Comparison of ENCODE assay signal across 17 mouse cellular contexts in the genomic region with DNA sequence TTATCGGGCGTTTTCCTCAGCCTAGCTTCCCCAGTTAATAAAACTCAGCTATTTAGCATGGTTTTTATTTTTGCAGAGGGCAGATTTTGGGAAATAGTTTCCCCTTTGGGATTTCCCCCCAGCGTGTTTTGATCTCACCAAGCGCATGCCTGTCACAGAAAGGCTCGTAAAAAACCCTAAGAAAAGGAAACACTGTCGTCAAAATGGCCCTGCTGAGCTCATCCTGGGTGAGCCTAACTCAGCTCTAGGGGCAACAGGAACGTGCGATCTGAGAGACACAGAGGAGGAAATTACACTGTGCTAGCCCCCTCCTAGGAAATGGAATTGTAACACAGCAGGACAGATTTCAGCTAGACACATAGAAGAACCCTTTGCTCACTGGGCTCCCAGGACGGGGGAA. TPM values are rescaled to one million over a fixed set of nuclear protein-coding genes. Genes with fewer than 3 reads are reported as not detected.
DNase-seq lines count a peak whose midpoint lies in the region; ATAC-seq and TF ChIP-seq lines count a peak whose summit lies in the region.
"Had no signal": no experiment of that assay in that cellular context is flagged by ENCODE, and none has a peak within 500 bp of the region (broad histone marks: within the 10 kb centered on the region; RNA-seq: fewer than 3 reads in every experiment).

No protein-coding gene starts in this region.

- H3K27me3 ChIP-seq in hindbrain, postnatal 0 days (ENCODE audit: insufficient read depth, low read length): no peaks in the 10 kb centered on the region
- H3K27me3 ChIP-seq in hindbrain, embryonic 12.5 days: no peaks in the 10 kb centered on the region
- H3K27me3 ChIP-seq in neural tube, embryonic 13.5 days: no peaks in the 10 kb centered on the region
- H3K27me3 ChIP-seq in midbrain, embryonic 14.5 days (ENCODE audit: control insufficient read depth, insufficient read depth, low read length): no peaks in the 10 kb centered on the region

- H3K36me3 ChIP-seq in hindbrain, postnatal 0 days (ENCODE audit: insufficient read depth, low read length): no peaks in the 10 kb centered on the region
- no peaks in the 10 kb centered on the region for H3K36me3 ChIP-seq in hindbrain, embryonic 12.5 days
- no peaks in the 10 kb centered on the region for H3K36me3 ChIP-seq in neural tube, embryonic 13.5 days
- peaks cover 14% of the 10 kb centered on the region for H3K36me3 ChIP-seq in midbrain, embryonic 14.5 days (ENCODE audit: control insufficient read depth, insufficient read depth, low read length)

- peak; percentile 26 for DNase-seq in hindbrain, postnatal 0 days (ENCODE audit: low spot score)
- DNase-seq in neural tube, embryonic 10.5 days (ENCODE audit: extremely low spot score, low spot score): no peak
- DNase-seq in midbrain, embryonic 14.5 days: peak; percentile 28
- no peak for DNase-seq in ovary, postnatal 14 days (ENCODE audit: low spot score)
- DNase-seq in ovary, postnatal 36 days (ENCODE audit: low spot score): no peak
- DNase-seq: B cell, adult 2 months; cerebellum, adult 9-10 months; forebrain, postnatal 0 days; gastrocnemius, postnatal 36 days; lung, adult 18-20 months; lung, postnatal 14 days; retina, postnatal 1 day had no signal

- no peak overlapping the region for H3K9ac ChIP-seq in hindbrain, postnatal 0 days (replicated peaks; ENCODE audit: low read length)
- H3K9ac ChIP-seq in hindbrain, embryonic 12.5 days: no peak overlapping the region
- no peak overlapping the region for H3K9ac ChIP-seq in neural tube, embryonic 13.5 days
- H3K9ac ChIP-seq in midbrain, embryonic 14.5 days (replicated peaks; ENCODE audit: low read length): no peak overlapping the region
- H3K9ac ChIP-seq: forebrain, postnatal 0 days had no signal

- no peak overlapping the region for H3K4me2 ChIP-seq in hindbrain, postnatal 0 days (ENCODE audit: low read depth, low read length)
- H3K4me2 ChIP-seq in hindbrain, embryonic 12.5 days (replicated peaks): no peak overlapping the region
- H3K4me2 ChIP-seq in neural tube, embryonic 13.5 days: peak overlapping the region; percentile 25; the same call in 1 of the 2 replicates
- H3K4me2 ChIP-seq in midbrain, embryonic 14.5 days (ENCODE audit: low read length): no peak overlapping the region

- no peak for ATAC-seq in hindbrain, postnatal 0 days
- no peak for ATAC-seq in hindbrain, embryonic 12.5 days (ENCODE audit: low FRiP score)
- peak; percentile 56; the same call in 1 of the 2 replicates for ATAC-seq in neural tube, embryonic 13.5 days (ENCODE audit: low read depth)
- no peak for ATAC-seq in midbrain, embryonic 14.5 days (ENCODE audit: low FRiP score, low TSS enrichment)
- ATAC-seq: forebrain, postnatal 0 days; intestine, embryonic 16.5 days had no signal

- no peak for TF ChIP-seq CTCF in hindbrain, postnatal 0 days (IDR thresholded peaks at IDR 0.05; ENCODE audit: low read depth)

- no peaks in the 10 kb centered on the region for H3K9me3 ChIP-seq in hindbrain, postnatal 0 days (ENCODE audit: low read length)
- no peaks in the 10 kb centered on the region for H3K9me3 ChIP-seq in hindbrain, embryonic 12.5 days (replicated peaks)
- no peaks in the 10 kb centered on the region for H3K9me3 ChIP-seq in neural tube, embryonic 13.5 days
- no peaks in the 10 kb centered on the region for H3K9me3 ChIP-seq in midbrain, embryonic 14.5 days (ENCODE audit: control insufficient read depth, low read length)

- peaks cover 7% of the 10 kb centered on the region; the same call in 1 of the 2 replicates for H3K4me1 ChIP-seq in hindbrain, postnatal 0 days (ENCODE audit: insufficient read depth, low read length)
- H3K4me1 ChIP-seq in hindbrain, embryonic 12.5 days: peaks cover 21% of the 10 kb centered on the region
- peaks cover 44% of the 10 kb centered on the region for H3K4me1 ChIP-seq in neural tube, embryonic 13.5 days (replicated peaks)
- H3K4me1 ChIP-seq in midbrain, embryonic 14.5 days (ENCODE audit: control insufficient read depth, insufficient read depth, low read length): 0 out of 2 replicates have a peak, but pooled peaks cover 4% of the 10 kb centered on the region

- no peak overlapping the region for H3K4me3 ChIP-seq in hindbrain, postnatal 0 days (ENCODE audit: low read length)
- H3K4me3 ChIP-seq in hindbrain, embryonic 12.5 days: no peak overlapping the region
- no peak overlapping the region for H3K4me3 ChIP-seq in neural tube, embryonic 13.5 days
- no peak overlapping the region for H3K4me3 ChIP-seq in midbrain, embryonic 14.5 days (replicated peaks; ENCODE audit: low read depth, low read length)

- H3K27ac ChIP-seq in hindbrain, postnatal 0 days: no peak overlapping the region
- H3K27ac ChIP-seq in hindbrain, embryonic 12.5 days: no peak overlapping the region; the same call in 1 of the 2 replicates
- H3K27ac ChIP-seq in neural tube, embryonic 13.5 days (replicated peaks): peak overlapping the region; percentile 72
- no peak overlapping the region for H3K27ac ChIP-seq in midbrain, embryonic 14.5 days (replicated peaks; ENCODE audit: low read depth, low read length)

- 37% methylated on average over 9 of the region's 9 CpGs for WGBS in hindbrain, postnatal 0 days
- WGBS in hindbrain, embryonic 12.5 days: 45% methylated on average over 9 of the region's 9 CpGs
- 15% methylated on average over 9 of the region's 9 CpGs for WGBS in neural tube, embryonic 13.5 days
- 39% methylated on average over 9 of the region's 9 CpGs for WGBS in midbrain, embryonic 14.5 days

RNA-seq across cellular contexts. Expression of gene Wwc1, which starts 51.4 kb away (rescaled TPM):
- total RNA-seq in hindbrain, postnatal 0 days (2014; rRNA removed): 17.8 and 20.4 TPM in 2 replicates
- 8.6 and 9.0 TPM in 2 replicates for polyA plus RNA-seq in hindbrain, postnatal 0 days (2015; fragmentation: Nextera tagmentation; extraction: Ambion mirVana)
- polyA plus RNA-seq in hindbrain, embryonic 12.5 days (2016; fragmentation: Nextera tagmentation; extraction: Ambion mirVana): 14.6 and 15.2 TPM in 2 replicates
- 6.3 TPM in 2 replicates for polyA plus RNA-seq in neural tube, embryonic 13.5 days (2015; fragmentation: Nextera tagmentation; extraction: Ambion mirVana)
- polyA plus RNA-seq in midbrain, embryonic 14.5 days (2014; fragmentation: Nextera tagmentation; extraction: Ambion mirVana): 8.8 and 10.3 TPM in 2 replicates
- total RNA-seq: common myeloid progenitor, adult 5-6 weeks; megakaryocyte, adult 5-6 weeks had no signal

Comparison
In these comparisons a context has a peak if more than half of its experiments do, and no peak if none do; other contexts are left out.
1. DNase-seq: peak in hindbrain, postnatal 0 days (single experiment) and midbrain, embryonic 14.5 days (single experiment); none in neural tube, embryonic 10.5 days (single experiment), ovary, postnatal 14 days (single experiment) and ovary, postnatal 36 days (single experiment).